Mouse (Mus musculus) brain, embryonic 14.5 days (tissue): ENCODE measurements around the gene AU041133. TPM values are rescaled to one million over a fixed set of nuclear protein-coding genes. Genes with fewer than 3 reads are reported as not detected.
A peak's percentile ranks its signal among the peaks of the same experiment; 100 is the strongest.
"Not testable (repeated sequence)": the region's sequence is repeated elsewhere in the genome, so short reads cannot be mapped to it uniquely, and the experiment has no call there.

ENCODE experiments used
- DNase-seq: peaks from one replicate; pipeline ENCODE4 v3.0.0-alpha.2; 2011; ENCODE audit warnings: low read depth
- CTCF ChIP-seq: fragments of 200-500 bp; IDR thresholded peaks from 2 replicates; pipeline ENCODE4 v1.5.1; 2012; ENCODE audit warnings: inconsistent platforms, mild to moderate bottlenecking, moderate library complexity, borderline replicate concordance; ENCODE audit not compliant: insufficient read depth, insufficient read length; ENCODE audit errors: extremely low read depth
- POLR2A ChIP-seq: fragments of 200-500 bp; IDR thresholded peaks from 2 replicates; pipeline ENCODE4 v1.6.1; 2012; ENCODE audit warnings: mild to moderate bottlenecking, inconsistent platforms, borderline replicate concordance; ENCODE audit not compliant: poor library complexity, insufficient read depth, insufficient read length, severe bottlenecking; ENCODE audit errors: extremely low read depth
- polyA plus RNA-seq: library from polyadenylated mRNA; depleted of rRNA; stranded (reverse); fragments of >200 nt; gene quantifications from 2 replicates; pipeline ENCODE4 v1.2.3, GENCODE M21; 2012; rRNA removed

AU041133 gene
- 2.6 and 3.6 TPM in 2 replicates for polyA plus RNA-seq

DNA sequence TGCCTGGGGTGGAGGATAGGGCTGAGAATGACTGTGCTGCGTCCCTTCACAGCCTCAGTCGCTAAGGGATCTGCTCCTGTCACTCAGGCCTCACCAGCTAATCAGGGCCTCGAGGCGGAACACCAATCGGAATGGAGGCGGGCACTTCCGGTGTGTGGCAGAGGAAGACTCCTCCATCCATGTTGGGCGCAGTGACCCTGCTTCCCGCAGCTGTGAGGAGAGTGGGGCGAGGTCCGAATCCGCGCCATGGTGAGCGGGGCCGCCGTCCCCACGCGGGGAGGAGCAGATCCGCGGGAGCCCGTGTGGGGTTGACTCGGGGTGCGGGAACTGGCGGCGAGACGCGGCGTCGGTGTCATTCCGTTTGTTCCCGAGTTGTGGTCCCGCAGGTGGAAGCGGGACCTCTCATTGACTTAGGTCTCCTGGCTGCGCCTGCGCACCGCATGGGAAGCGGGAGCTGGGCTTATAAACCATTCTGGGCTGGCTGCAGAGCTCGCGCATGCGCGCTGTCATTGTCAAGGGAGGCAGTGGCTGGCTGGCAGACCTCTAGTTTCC lies at the start of gene AU041133:
Gene AU041133, plus strand, starts transcription at position 164 of the 552 bp plus-strand sequence.
- TF ChIP-seq POLR2A = peak; percentile 74; the same call in 1 of the 2 replicates
- no peak for TF ChIP-seq CTCF
- peak; percentile 97 for DNase-seq

DNA sequence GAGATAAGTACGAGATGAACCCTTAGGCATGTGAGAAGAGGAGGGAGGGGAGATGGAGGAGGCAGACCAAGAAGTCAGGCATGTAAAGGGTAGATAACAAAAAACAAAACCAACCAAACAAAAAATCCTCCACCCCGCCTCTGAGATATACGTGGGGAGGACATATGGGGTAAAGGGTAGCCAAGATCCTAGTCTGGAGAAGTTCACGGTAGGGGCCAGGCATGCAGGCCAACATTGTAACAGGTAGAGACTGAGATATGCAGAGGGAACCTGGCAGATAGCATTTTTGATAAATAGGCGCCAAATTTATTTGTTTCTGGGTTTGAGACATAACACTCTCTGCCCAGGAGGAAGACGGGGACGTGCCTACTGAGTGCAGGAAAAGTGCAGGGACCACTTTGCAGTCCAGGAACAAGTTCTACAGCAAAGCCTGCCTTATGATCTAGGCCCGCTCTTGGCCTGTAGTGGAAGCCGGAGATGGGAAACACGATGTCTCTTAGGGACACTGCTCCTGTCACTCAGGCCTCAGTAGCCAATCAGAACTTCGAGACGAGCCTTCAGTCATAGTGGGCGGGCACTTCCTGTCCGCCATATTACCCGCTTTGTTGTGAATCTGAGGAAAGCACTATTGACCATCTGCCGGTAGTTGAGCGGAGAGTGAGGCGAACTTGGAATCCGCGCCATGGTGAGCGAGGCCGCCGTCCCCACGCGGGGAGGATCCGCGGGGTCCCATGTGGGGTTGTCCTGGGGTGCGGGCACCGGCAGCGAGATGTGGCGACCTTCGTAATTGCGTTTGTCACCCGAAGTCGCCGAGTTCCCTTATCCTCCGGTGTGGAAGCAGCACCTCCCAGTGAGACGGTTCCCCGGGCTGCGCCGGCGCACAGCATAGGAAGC lies 44.8 kb upstream of the AU041133 start, which contains the start of gene BC024063:
Gene BC024063, plus strand, starts transcription at position 626 of the 894 bp plus-strand sequence.
- TF ChIP-seq POLR2A = peak; percentile 26; the same call in 1 of the 2 replicates
- peak; percentile 94 for DNase-seq

DNA sequence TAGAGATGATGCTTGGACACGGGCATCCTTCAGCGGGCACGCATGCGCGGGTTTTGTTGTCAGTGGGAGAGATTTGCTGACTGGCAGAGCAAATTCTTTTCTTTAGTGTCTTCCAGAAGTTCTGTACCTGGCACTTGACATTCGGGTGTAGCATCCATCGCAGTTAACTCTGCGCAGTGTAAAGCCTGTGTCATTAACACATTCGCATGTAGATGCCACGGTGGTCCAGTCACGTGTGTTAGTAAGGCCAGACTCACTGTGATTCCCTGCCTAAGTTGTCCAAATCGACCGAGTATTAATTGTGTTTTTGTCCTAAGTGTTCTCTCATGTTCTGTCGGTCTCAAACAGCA lies 44.2 kb upstream of the AU041133 start:
- DNase-seq = not testable (repeated sequence)

DNA sequence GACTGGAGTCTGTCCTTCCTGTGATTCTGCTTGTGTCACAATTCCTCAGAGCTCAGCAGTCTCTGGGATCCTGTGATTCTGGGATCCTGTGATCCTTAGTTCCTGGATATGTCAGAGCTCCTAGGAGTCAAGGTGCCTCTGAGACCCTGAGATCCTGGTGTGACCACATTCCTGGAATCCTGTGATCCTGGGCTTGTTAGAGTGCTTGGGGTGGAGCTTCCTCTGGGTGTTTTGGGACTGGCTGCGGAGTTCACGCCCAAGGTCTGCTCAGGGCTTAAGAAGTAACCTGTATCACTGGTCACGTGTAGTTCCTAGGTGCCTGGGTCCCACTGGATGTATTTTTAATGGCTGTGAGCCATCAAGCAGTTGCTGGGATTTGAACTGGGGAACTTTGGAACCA lies 10.6 kb upstream of the AU041133 start:
- no peak for TF ChIP-seq POLR2A
- no peak for DNase-seq

DNA sequence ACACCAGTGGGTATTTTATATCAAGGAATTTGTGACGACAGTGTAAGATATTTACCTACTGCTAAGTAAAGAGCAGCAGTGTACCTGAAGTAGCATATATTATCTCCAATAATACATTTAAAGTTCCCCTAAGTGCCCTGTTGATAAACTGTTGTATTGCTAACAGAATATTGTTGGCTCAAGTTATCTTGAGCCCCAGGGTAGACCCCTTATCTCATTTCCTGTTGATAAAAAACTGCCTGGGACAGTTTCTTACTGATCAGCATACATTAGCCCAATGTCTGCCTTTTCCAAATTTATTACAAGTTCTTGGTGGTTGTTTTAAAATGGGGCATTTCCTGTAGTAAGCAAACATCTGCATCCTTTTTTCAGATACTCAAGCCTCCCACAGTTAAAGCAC lies 17.5 kb downstream of the AU041133 start:
- TF ChIP-seq POLR2A = no peak
- TF ChIP-seq CTCF = no peak

DNA sequence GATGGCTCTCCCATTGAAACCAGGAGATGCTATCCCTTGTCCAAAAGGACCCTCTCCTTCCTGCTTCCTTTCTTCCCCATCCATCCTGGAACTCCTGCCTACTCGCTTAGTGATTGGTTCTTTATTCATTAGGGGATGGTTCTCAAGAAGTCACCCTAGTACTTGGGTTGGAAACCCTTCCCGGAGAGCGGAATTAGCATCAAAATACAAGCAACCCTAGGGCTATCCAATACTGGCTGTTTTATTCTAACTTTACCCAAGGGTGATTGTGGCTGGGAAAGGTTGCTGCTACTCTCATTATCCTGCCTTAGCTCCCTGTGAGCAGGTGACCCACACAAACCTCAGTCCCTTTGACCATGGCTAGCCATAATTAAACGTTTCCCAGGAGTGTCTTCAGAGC lies 19.8 kb downstream of the AU041133 start:
- TF ChIP-seq CTCF (no peak), POLR2A (no peak)
- DNase-seq = no peak

More for the DNA sequence above, 17.5 kb downstream of the AU041133 start:
- DNase-seq = no peak

DNA sequence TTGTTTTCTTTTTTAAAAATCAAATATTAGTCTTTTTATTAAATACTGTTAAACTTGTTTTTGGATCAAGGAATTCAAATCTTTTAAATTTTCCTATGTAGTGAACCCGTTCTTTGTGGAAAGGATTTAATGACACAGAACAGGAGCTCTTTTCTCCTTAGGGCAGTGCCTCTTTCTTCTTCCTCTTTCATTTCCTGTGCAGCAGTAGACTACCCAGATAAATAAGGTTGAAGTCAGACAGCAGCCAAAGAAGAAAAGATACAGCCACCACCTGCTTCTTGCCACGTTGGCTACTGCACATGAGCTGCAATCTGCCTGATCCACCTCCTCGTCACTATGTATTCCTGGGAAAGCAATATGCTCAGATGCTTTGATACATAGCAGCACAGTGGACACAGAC lies 40.0 kb downstream of the AU041133 start:
- TF ChIP-seq POLR2A = no peak
- no peak for TF ChIP-seq CTCF
- no peak for DNase-seq

DNA sequence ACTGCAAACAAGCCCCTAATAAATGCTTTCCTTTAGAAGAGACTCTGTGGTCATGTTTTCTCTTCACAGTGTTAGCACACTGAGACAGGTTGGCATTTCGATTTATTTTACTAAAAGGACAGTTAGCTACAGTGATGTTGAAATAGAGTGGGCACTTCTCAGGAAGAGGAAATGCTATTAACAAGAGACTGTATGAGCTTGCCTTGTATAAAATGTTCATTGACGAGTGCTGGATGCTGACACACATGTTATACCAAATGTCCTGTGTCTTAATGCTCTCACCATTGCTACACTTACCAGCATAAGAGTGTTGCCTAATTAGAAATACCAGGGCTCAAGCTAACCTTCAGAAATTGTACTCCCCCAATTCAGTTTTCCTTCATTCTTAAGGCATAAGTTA lies 42.0 kb downstream of the AU041133 start:
- no peak for DNase-seq
- TF ChIP-seq POLR2A (no peak), CTCF (no peak)

DNA sequence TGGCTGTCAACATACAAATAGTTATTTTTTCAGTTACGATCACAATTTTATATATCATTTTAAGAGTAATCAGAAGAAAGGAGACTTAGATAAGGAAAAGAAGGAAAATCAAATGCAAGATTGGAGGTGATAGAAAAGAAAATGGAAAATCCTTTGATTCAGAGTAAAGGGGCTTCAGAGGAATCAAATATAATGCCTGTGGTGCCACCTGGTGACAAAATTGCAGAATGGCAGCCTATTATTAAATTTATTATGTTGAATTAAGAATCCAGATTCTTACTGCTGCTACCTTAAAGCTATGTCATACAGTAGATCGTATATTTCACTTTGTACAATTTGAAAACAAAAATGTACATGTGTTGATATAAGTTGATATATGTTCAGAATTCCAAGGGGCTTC lies 43.0 kb downstream of the AU041133 start:
- peak; percentile 67 for DNase-seq
- TF ChIP-seq CTCF (0 out of 2 replicates have a peak, but pooled peaks have one; percentile 11), POLR2A (no peak)

DNA sequence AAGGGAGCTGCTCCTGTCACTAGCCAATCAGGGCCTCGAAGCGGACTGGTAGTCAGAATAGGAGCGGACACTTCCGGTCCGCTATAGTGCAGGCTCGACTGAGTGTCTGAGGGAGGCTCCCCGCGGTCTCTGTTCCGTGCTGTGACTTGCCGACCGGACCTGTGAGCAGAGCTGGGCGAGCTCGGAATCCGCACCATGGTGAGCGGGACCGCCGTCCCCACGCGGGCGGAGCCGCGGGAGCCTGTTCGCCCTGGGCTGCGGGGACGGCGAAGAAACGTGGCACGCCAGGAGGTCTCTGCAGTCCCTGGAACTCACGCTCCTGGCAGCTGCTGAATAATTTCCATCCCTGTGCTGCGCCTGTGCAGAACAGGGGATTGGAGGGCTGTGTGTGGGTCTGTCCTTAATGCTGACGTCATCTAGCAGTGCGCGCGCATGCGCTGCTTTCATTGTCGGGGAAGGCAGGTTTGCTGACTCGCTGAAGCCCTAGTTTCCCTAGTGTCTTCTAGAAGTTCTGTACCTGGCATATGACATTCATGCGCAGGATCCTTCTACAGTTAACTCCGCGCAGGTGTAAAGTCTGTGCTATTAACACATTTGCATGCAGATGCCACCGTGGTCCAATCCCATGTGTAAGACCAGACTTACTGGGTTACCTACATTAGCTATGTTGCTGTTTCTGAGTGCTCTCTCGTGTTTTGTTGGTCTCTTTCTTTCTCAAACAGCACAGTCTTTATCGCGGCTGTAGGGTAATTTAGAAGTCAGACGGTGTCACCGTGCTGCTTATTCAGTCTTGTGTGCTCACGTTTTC lies 50.6 kb downstream of the AU041133 start:
- peak; percentile 98 for DNase-seq
- TF ChIP-seq CTCF (no peak), POLR2A (peak; percentile 63; the same call in 1 of the 2 replicates)

Other genes starting within 250 kb of the AU041133 start
- gene Zfp781, start 197.5 kb upstream of the AU041133 start, polyA plus RNA-seq = 3.3 and 4.4 TPM in 2 replicates
- 10.4 and 11.3 TPM in 2 replicates for gene Zfp873, start 79.9 kb upstream of the AU041133 start, polyA plus RNA-seq
- gene BC024063, start 44.7 kb upstream of the AU041133 start, polyA plus RNA-seq = 2.4 and 2.7 TPM in 2 replicates
- 14.1 and 15.5 TPM in 2 replicates for gene Zfp938, start 113.3 kb downstream of the AU041133 start, polyA plus RNA-seq
- under 0.01 TPM in 1 of 2 replicates, not detected in the other for gene 4932415D10Rik, start 188.6 kb downstream of the AU041133 start, polyA plus RNA-seq
- gene Gm4924, start 226.2 kb downstream of the AU041133 start, polyA plus RNA-seq = 4.8 and 6.1 TPM in 2 replicates